Mouse (Mus musculus): ENCODE results near the gene Vmn2r23. TPM values are rescaled to one million over a fixed set of nuclear protein-coding genes. Genes with fewer than 3 reads are reported as not detected.

Gene Vmn2r23
- not detected for polyA plus RNA-seq (2014; fragmentation: Illumina TruSeq; extraction: RNeasy Lipid Tissue Mini Kit (QIAGEN cat#74804); ENCODE audit: low read depth, low replicate concordance)

DNA sequence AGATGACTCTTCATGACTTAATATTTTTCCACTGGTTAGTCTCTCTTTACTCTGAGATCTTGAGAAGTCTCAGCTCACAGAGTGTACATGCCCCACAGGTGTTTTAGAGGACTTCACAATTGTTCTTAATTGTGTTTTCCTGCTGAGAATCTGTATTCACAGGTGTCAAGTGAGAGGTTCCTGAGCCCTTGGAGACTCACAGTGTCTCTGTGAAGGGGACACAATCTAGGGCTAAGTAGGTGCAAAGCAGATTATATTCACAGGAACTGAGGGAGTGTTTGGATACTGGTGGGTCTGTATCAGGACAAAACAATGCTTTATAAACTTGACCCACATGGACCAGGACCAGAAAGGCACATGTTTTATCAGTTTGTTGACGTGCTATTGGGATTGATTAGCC, at the start of gene Vmn2r23:
Vmn2r23 (plus strand) TSS at position 301 of the 400 bp plus-strand sequence.

DNA sequence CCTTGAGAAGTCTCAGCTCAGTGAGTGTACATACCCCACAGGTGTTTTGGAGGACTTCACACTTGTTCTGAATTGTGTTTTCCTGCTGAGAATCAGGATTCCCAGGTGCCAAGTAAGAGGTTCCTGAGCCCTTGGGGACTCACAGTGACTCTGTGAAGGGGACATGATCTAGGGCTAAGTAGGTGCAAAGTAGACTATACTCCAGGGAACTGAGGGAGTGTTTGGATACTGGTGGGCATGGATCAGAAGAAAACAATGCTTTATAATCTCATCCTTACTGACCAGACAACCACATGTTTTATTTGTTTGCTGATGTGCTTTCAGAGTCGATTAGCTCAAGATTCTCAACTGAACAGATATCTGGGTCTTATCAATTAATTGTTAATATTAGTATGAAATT, 76.1 kb downstream of the Vmn2r23 start, which contains the start of gene Vmn2r24:
Vmn2r24 (plus strand) TSS at position 301 of the 400 bp plus-strand sequence.

Other genes with a start within 250 kb of the Vmn2r23 start
- not detected for gene Vmn2r21, start 169.3 kb upstream of the Vmn2r23 start, polyA plus RNA-seq (2014; fragmentation: Illumina TruSeq; extraction: RNeasy Lipid Tissue Mini Kit (QIAGEN cat#74804); ENCODE audit: low read depth, low replicate concordance)
- not detected for gene Vmn2r22, start 51.9 kb upstream of the Vmn2r23 start, polyA plus RNA-seq (2014; fragmentation: Illumina TruSeq; extraction: RNeasy Lipid Tissue Mini Kit (QIAGEN cat#74804); ENCODE audit: low read depth, low replicate concordance)
- gene Vmn2r24, start 76.2 kb downstream of the Vmn2r23 start, polyA plus RNA-seq (2014; fragmentation: Illumina TruSeq; extraction: RNeasy Lipid Tissue Mini Kit (QIAGEN cat#74804); ENCODE audit: low read depth, low replicate concordance): not detected
- not detected for gene Vmn2r25, start 150.8 kb downstream of the Vmn2r23 start, polyA plus RNA-seq (2014; fragmentation: Illumina TruSeq; extraction: RNeasy Lipid Tissue Mini Kit (QIAGEN cat#74804); ENCODE audit: low read depth, low replicate concordance)